Mouse (Mus musculus): ENCODE results near the gene Bcor. TPM values are rescaled to one million over a fixed set of nuclear protein-coding genes. Genes with fewer than 3 reads are reported as not detected.

The Bcor gene
- polyA plus RNA-seq (2016; fragmentation: Nextera tagmentation; extraction: Ambion mirVana): 17.5 and 20.8 TPM in 2 replicates

- H3K27ac ChIP-seq: peak within 1 kb of the TSS; percentile 93
- H3K36me3 ChIP-seq: no peaks in the 10 kb centered on the region
- peak; percentile 79 for DNase-seq (ENCODE audit: low spot score)
- peak within 1 kb of the TSS; percentile 62 for H3K4me3 ChIP-seq
- no peaks in the 10 kb centered on the region for H3K9me3 ChIP-seq
- peaks cover 20% of the 10 kb centered on the region for H3K4me1 ChIP-seq
- 4% methylated on average over 56 of the region's 56 CpGs for WGBS
- peaks cover 58% of the 10 kb centered on the region for H3K27me3 ChIP-seq (ENCODE audit: insufficient read depth, poor library complexity, severe bottlenecking)
Observed at GRCm38 (mm10) chrX:12159981-12160656, at the start of gene Bcor. Gene Bcor, minus strand, starts transcription at chrX:12160355.

- Histone ChIP-seq H3K9me3 (no peaks in the 10 kb centered on the region), H3K4me1 (no peaks in the 10 kb centered on the region), H3K27ac (no peak overlapping the region), H3K36me3 (no peaks in the 10 kb centered on the region), H3K27me3 (ENCODE audit: insufficient read depth, poor library complexity, severe bottlenecking) (peaks cover 8% of the 10 kb centered on the region; the same call in 1 of the 2 replicates), H3K4me3 (no peak overlapping the region)
- WGBS: 77% methylated on average over 3 of the region's 3 CpGs
- DNase-seq (ENCODE audit: low spot score): no peak
Observed at GRCm38 (mm10) chrX:12202951-12203350, 42.8 kb upstream of the Bcor start.

GRCm38 (mm10) chrX:12201111-12201510, 41.0 kb upstream of the Bcor start:
- peaks cover 9% of the 10 kb centered on the region; the same call in 1 of the 2 replicates for H3K27me3 ChIP-seq (ENCODE audit: insufficient read depth, poor library complexity, severe bottlenecking)
- no peaks in the 10 kb centered on the region for H3K4me1 ChIP-seq
- H3K4me3 ChIP-seq: no peak overlapping the region
- no peaks in the 10 kb centered on the region for H3K9me3 ChIP-seq
- H3K36me3 ChIP-seq: no peaks in the 10 kb centered on the region
- no peak for DNase-seq (ENCODE audit: low spot score)
- no peak overlapping the region for H3K27ac ChIP-seq
- 89% methylated on average over 3 of the region's 3 CpGs for WGBS

- Histone ChIP-seq H3K4me1 (no peaks in the 10 kb centered on the region), H3K27ac (no peak overlapping the region), H3K4me3 (no peak overlapping the region), H3K36me3 (no peaks in the 10 kb centered on the region), H3K9me3 (no peaks in the 10 kb centered on the region), H3K27me3 (ENCODE audit: insufficient read depth, poor library complexity, severe bottlenecking) (peaks cover 15% of the 10 kb centered on the region; the same call in 1 of the 2 replicates)
- 65% methylated on average over 11 of the region's 11 CpGs for WGBS
- no peak for DNase-seq (ENCODE audit: low spot score)
Observed at GRCm38 (mm10) chrX:12195234-12195919, 35.2 kb upstream of the Bcor start.

GRCm38 (mm10) chrX:12192343-12192742, 32.2 kb upstream of the Bcor start:
- Histone ChIP-seq H3K9me3 (no peaks in the 10 kb centered on the region), H3K4me1 (no peaks in the 10 kb centered on the region), H3K27me3 (ENCODE audit: insufficient read depth, poor library complexity, severe bottlenecking) (peaks cover 10% of the 10 kb centered on the region; the same call in 1 of the 2 replicates), H3K36me3 (no peaks in the 10 kb centered on the region), H3K27ac (no peak overlapping the region), H3K4me3 (no peak overlapping the region)
- DNase-seq (ENCODE audit: low spot score): no peak
- 88% methylated on average over 2 of the region's 2 CpGs for WGBS

GRCm38 (mm10) chrX:12189511-12189910, 29.4 kb upstream of the Bcor start:
- Histone ChIP-seq H3K36me3 (no peaks in the 10 kb centered on the region), H3K27ac (no peak overlapping the region), H3K4me1 (no peaks in the 10 kb centered on the region), H3K4me3 (no peak overlapping the region), H3K27me3 (ENCODE audit: insufficient read depth, poor library complexity, severe bottlenecking) (peaks cover 4% of the 10 kb centered on the region; the same call in 1 of the 2 replicates), H3K9me3 (no peaks in the 10 kb centered on the region)
- 70% methylated on average over 4 of the region's 4 CpGs for WGBS
- DNase-seq (ENCODE audit: low spot score): no peak

GRCm38 (mm10) chrX:12175198-12175960, 15.2 kb upstream of the Bcor start:
- Histone ChIP-seq H3K27ac (no peak overlapping the region), H3K4me1 (no peaks in the 10 kb centered on the region), H3K4me3 (no peak overlapping the region), H3K27me3 (ENCODE audit: insufficient read depth, poor library complexity, severe bottlenecking) (peaks cover 16% of the 10 kb centered on the region; the same call in 1 of the 2 replicates), H3K9me3 (no peaks in the 10 kb centered on the region), H3K36me3 (no peaks in the 10 kb centered on the region)
- 69% methylated on average over 16 of the region's 16 CpGs for WGBS
- no peak for DNase-seq (ENCODE audit: low spot score)

GRCm38 (mm10) chrX:12170128-12170527, 10.0 kb upstream of the Bcor start:
- Histone ChIP-seq H3K36me3 (no peaks in the 10 kb centered on the region), H3K27me3 (ENCODE audit: insufficient read depth, poor library complexity, severe bottlenecking) (peaks cover 32% of the 10 kb centered on the region; the same call in 1 of the 2 replicates), H3K4me3 (no peak overlapping the region), H3K9me3 (no peaks in the 10 kb centered on the region), H3K27ac (no peak overlapping the region), H3K4me1 (no peaks in the 10 kb centered on the region)
- 26% methylated on average over 3 of the region's 3 CpGs for WGBS
- no peak for DNase-seq (ENCODE audit: low spot score)

GRCm38 (mm10) chrX:12164591-12165529, 4.7 kb upstream of the Bcor start:
- H3K27me3 ChIP-seq (ENCODE audit: insufficient read depth, poor library complexity, severe bottlenecking): peaks cover 26% of the 10 kb centered on the region
- no peaks in the 10 kb centered on the region for H3K9me3 ChIP-seq
- no peak for DNase-seq (ENCODE audit: low spot score)
- no peak overlapping the region for H3K27ac ChIP-seq
- H3K36me3 ChIP-seq: no peaks in the 10 kb centered on the region
- no peak overlapping the region for H3K4me3 ChIP-seq
- H3K4me1 ChIP-seq: no peaks in the 10 kb centered on the region
- WGBS: 64% methylated on average over 11 of the region's 11 CpGs

- Histone ChIP-seq H3K27ac (peak overlapping the region; percentile 93), H3K27me3 (ENCODE audit: insufficient read depth, poor library complexity, severe bottlenecking) (peaks cover 64% of the 10 kb centered on the region), H3K9me3 (no peaks in the 10 kb centered on the region), H3K4me3 (peak overlapping the region; percentile 62), H3K4me1 (peaks cover 23% of the 10 kb centered on the region), H3K36me3 (no peaks in the 10 kb centered on the region)
- DNase-seq (ENCODE audit: low spot score): no peak
- WGBS: 4% methylated on average over 13 of the region's 19 CpGs
Observed at GRCm38 (mm10) chrX:12159534-12159881, 647 bp downstream of the Bcor start.

GRCm38 (mm10) chrX:12158821-12159533, 1.2 kb downstream of the Bcor start:
- peaks cover 23% of the 10 kb centered on the region for H3K4me1 ChIP-seq
- H3K27me3 ChIP-seq (ENCODE audit: insufficient read depth, poor library complexity, severe bottlenecking): peaks cover 69% of the 10 kb centered on the region
- H3K27ac ChIP-seq: peak overlapping the region; percentile 93
- DNase-seq (ENCODE audit: low spot score): no peak
- H3K36me3 ChIP-seq: no peaks in the 10 kb centered on the region
- H3K4me3 ChIP-seq: peak overlapping the region; percentile 62
- 3% methylated on average over 31 of the region's 31 CpGs for WGBS
- no peaks in the 10 kb centered on the region for H3K9me3 ChIP-seq

Data from heart, embryonic 10.5 days (tissue).